Mouse (Mus musculus): ENCODE measurements at regions not wholly inside any gene's neighbourhood (a gene's known extent, or its start where the extent isn't known, plus 50 kb on each side); places are given as distances from the start of the nearest gene placed in this dataset.

- TF ChIP-seq POLR2A (IDR thresholded peaks at IDR 0.05; ENCODE audit: borderline replicate concordance, extremely low read depth, insufficient read depth, insufficient read length, poor library complexity, severe bottlenecking) (no peak), CTCF (IDR thresholded peaks at IDR 0.05; ENCODE audit: borderline replicate concordance, extremely low read depth, insufficient read depth, insufficient read length) (no peak)
Measured at GRCm38 (mm10) chr9:59087112-59087511, 50.9 kb upstream of the Neo1 start.
